Mouse (Mus musculus): Measurements from ENCODE around the gene Sgk1. TPM values are rescaled to one million over a fixed set of nuclear protein-coding genes. Genes with fewer than 3 reads are reported as not detected.
A peak's percentile ranks its signal among the peaks of the same experiment; 100 is the strongest.

The Sgk1 gene
- total and polyA plus RNA-seq, 3 experiments = 0.76 to 16.0 (median 4.3) TPM

DNA sequence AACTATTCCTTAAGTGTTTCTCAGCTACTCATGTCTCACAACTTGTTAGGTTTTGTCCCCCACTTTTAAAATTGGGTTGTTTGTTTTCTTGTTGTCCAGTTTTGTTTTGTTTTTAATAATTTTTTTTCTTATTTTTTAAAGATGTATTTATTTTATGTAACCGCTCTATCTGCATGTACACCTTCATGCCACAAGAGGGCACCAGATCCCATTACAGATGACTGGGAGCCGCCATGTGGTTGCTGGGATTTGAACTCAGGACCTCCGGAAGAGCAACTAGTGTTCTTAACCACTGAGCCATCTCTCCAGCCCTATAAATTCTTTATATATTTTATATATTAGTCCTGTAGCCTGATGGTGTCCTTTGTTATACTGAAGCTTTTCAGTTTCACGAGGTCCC is 136.6 kb downstream of the Sgk1 start:
- Histone ChIP-seq H3K4me3 (replicated peaks in 1 of 3; ENCODE audit: low read depth in 2 of 3, low read length in 2 of 3, poor library complexity in 1 of 3) (no peak overlapping the region), H3K4me1 (ENCODE audit: control insufficient read depth in 1 of 2, insufficient read depth in 2 of 2) (no peaks in the 10 kb centered on the region), H3K27me3 (replicated peaks) (no peaks in the 10 kb centered on the region), H3K27ac (ENCODE audit: insufficient read depth, low read depth) (no peak overlapping the region), H3K9ac (ENCODE audit: insufficient read depth, low read depth) (no peak overlapping the region), H3K9me3 (replicated peaks; ENCODE audit: low read length) (no peaks in the 10 kb centered on the region), H3K79me2 (replicated peaks; ENCODE audit: control insufficient read depth, extremely low read depth, insufficient read depth, poor library complexity, severe bottlenecking) (no peaks in the 10 kb centered on the region), H3K4me2 (ENCODE audit: insufficient read depth, low read depth, poor library complexity, severe bottlenecking) (no peak overlapping the region), H3K36me3 (replicated peaks in 1 of 2; ENCODE audit: control insufficient read depth in 1 of 2, insufficient read depth in 1 of 2, low read length in 1 of 2) (no peaks in the 10 kb centered on the region)
- in situ Hi-C loops (cut with MboI; ENCODE audit: low pct_ligation_motif_present, low pct_unique_long_range_greater_than_20kb, low sequenced_read_pairs) (no loop called here), dilution Hi-C loops (cut with MboI; ENCODE audit: extremely low pct_ligation_motif_present, extremely low pct_unique_long_range_greater_than_20kb, low sequenced_read_pairs) (no loop called here)
- TF ChIP-seq RCOR1 (conservative IDR thresholded peaks at IDR 0.05; ENCODE audit: low read depth, low read length) = no peak
- no peak for TF ChIP-seq ZC3H11A (IDR thresholded peaks at IDR 0.05; ENCODE audit: low read depth, low read length)
- TF ChIP-seq USF2 (conservative IDR thresholded peaks at IDR 0.05; ENCODE audit: low read depth, low read length) = no peak
- TF ChIP-seq TBP (conservative IDR thresholded peaks at IDR 0.05; ENCODE audit: low read depth, low read length) = no peak
- TF ChIP-seq CHD2 (IDR thresholded peaks at IDR 0.05; ENCODE audit: low read length) = no peak
- TF ChIP-seq RAD21 (IDR thresholded peaks at IDR 0.05; ENCODE audit: low read depth, low read length) = peak; percentile 26
- TF ChIP-seq IRF4 (IDR thresholded peaks at IDR 0.05; ENCODE audit: low read depth, low read length) = no peak
- TF ChIP-seq TCF12 (IDR thresholded peaks at IDR 0.05; ENCODE audit: low read depth, low read length) = no peak
- TF ChIP-seq MAFK (IDR thresholded peaks at IDR 0.05; ENCODE audit: insufficient replicate concordance, low read length) = no peak
- no peak for TF ChIP-seq POLR2AphosphoS2 (IDR thresholded peaks at IDR 0.05; ENCODE audit: low read depth, low read length)
- no peak for TF ChIP-seq NELFE (IDR thresholded peaks at IDR 0.05; ENCODE audit: low read depth, low read length)
- peak; percentile 36 for TF ChIP-seq SMC3 (IDR thresholded peaks at IDR 0.05; ENCODE audit: low read depth, low read length)
- no peak for TF ChIP-seq USF1 (IDR thresholded peaks at IDR 0.05; ENCODE audit: low read depth, low read length)
- no peak for TF ChIP-seq MAZ (IDR thresholded peaks at IDR 0.05; ENCODE audit: low read depth, low read length)
- TF ChIP-seq JUN (IDR thresholded peaks at IDR 0.05; ENCODE audit: insufficient read depth, low read depth, low read length) = no peak
- no peak for TF ChIP-seq ZKSCAN1 (IDR thresholded peaks at IDR 0.05; ENCODE audit: borderline replicate concordance, low read depth, low read length)
- TF ChIP-seq E2F4 (IDR thresholded peaks at IDR 0.05; ENCODE audit: insufficient replicate concordance, low read depth, low read length) = no peak
- no peak for TF ChIP-seq ZMIZ1 (IDR thresholded peaks at IDR 0.05; ENCODE audit: low read depth, low read length)
- no peak for TF ChIP-seq JUND (conservative IDR thresholded peaks at IDR 0.05; ENCODE audit: low read depth, low read length)
- TF ChIP-seq SIN3A (IDR thresholded peaks at IDR 0.05; ENCODE audit: low read length) = no peak
- TF ChIP-seq CTCF (conservative IDR thresholded peaks at IDR 0.05 in 1 of 2, IDR thresholded peaks at IDR 0.05 in 1 of 2; ENCODE audit: low read depth in 2 of 2, low read length in 2 of 2) = peak in 1 of 2 experiments; percentile 59; a peak in 2 of 4 replicates
- TF ChIP-seq EP300 (IDR thresholded peaks at IDR 0.05; ENCODE audit: low read length) = no peak
- TF ChIP-seq MYC (IDR thresholded peaks at IDR 0.05; ENCODE audit: low read depth, low read length) = 0 out of 2 replicates have a peak, but pooled peaks have one; percentile 16
- DNase-seq (ENCODE audit: extremely low read depth) = peak; percentile 6

Data from CH12.LX (cell line).